Mouse (Mus musculus) fibroblast of lung, adult 2 months (primary cell): Measurements from ENCODE around the gene Mpp3.

Source experiments
- DNase-seq: peaks from one replicate; pipeline ENCODE4 v3.0.0-alpha.2; 2011; ENCODE audit warnings: low read depth

Gene Mpp3

DNA sequence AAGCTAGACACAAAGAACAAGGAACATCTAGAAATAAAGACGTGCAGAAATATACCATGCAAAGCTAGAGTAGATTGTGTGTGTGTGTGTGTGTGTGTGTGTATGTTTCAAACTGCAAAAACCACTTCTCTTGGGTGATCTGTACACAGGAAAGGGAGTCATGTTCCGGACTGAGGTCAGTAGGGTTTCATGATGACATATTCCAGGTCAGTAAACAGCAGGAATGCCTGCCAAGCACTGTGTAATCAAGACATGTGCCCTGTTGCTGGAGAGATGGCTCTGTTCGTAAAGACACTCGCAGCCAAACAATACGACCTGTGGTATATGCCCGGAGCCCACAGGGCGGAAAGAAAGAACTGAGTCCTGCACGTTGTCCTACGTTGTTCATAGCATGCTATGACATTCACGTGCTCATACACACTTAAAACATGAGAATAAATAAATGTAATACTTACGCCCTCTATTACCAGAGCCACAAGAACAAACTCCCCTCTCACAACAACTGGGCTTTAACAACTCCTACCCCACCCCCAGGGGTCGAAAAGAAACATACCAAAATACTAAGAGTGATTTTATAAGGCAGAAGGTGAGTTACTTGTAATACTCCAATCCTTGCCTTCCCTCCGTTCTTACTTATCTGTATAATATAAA lies 11.4 kb upstream of the Mpp3 start:
- DNase-seq, result no peak

DNA sequence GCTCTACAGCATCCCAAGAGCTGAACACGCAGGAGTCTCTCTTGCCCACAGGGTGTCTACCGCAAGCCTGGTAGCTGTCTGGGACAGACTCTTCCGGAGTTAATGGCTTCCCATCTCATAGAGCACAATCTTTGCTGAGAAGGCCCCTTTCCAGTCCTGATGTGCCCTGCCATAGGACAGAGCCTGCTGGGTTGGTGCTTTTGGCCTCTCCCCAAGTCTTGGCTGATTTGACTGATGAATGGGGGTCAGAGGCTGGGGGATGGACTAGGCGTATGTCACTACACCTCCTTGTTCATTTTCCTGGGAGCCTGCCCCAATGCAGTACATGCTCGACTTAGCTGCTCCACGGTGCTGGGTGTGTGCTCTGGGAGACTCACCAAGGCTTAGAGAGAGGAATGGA lies 9.5 kb upstream of the Mpp3 start:
- DNase-seq, result no peak

DNA sequence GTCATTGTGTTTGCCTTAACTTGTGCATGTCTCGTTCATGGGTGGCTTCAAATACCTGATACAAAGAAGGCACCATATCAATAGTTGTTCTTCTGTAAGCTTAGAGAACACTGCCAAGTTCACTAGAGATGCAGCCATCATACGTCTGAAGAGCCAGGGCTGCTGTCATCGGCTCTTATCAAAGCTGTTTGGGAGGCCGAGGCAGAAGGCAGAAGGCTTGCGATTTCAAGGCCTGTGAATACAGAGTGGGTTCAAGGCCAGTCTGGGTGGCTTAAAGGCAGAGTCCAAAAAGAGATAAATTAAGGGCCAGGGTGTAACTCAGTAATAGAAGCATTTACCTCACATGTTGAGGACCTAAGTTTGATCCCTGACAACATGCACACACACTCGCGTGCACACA lies 8.1 kb upstream of the Mpp3 start:
- no peak for DNase-seq

DNA sequence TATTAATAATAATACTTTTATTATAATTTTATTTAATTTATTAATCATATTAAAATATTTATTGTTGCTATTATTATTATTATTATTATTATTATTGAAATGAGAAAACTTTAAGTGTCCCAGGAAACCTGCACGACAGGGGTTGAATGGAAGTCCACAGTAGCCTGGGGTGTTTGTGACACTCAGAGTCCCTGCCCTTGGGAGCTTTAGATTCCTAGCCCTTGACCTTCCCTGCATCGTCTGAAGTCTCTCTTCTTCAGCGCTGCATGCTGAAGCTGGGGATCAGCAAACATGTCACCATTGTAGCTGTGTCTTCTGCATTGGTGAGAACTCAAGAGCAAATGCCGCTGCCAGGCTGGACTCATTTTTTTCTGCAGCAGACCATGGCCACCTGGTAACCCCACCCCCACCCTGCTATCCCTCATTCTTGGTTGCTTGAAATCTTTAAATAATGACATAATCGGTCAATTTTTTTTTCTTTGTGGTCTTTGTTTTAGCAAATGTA lies 7.2 kb upstream of the Mpp3 start:
- no peak for DNase-seq

DNA sequence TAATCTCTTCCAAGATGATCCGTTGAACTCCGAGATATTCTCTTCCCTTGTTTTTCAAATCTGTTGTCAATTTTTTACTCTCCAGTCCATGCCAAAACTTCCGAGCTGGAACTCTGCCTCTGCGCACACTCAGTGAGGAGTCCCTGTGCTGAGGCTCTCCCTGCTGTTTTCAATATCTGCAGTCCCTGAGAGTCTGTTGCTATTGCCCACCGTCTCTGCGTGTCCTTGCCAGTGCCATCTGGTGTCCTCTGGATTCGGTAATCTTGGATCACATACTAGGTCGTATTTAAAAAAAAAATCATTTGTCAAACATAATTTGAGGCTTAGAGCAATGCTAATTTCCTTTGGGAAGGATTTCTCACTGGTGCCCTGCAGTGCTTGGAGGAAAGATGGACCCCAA lies 6.6 kb upstream of the Mpp3 start:
- no peak for DNase-seq

DNA sequence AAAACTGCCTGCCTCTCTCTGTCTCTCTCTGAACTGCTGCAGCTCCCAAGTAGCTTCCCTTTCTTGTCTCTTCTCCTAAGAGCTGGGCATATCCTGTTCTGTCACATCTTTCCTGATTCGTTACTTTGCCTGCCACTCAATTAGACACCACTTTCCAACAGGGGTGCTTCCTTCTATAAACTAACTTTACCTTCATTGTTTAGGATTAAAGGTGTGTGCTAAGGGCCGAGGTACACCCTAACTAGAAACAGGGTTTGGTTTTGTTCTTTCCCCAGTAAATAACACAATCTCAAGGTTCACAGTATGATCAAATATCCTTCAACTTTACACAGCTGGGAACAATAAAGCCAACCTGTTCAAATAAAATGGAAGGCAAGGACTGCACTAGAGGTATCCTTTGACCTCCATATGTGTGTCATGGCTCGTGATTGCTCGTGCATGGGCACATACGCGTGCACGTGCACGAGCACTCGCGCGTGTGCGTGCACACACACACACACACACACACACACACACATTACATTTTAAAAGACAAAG lies 4.9 kb upstream of the Mpp3 start:
- no peak for DNase-seq

DNA sequence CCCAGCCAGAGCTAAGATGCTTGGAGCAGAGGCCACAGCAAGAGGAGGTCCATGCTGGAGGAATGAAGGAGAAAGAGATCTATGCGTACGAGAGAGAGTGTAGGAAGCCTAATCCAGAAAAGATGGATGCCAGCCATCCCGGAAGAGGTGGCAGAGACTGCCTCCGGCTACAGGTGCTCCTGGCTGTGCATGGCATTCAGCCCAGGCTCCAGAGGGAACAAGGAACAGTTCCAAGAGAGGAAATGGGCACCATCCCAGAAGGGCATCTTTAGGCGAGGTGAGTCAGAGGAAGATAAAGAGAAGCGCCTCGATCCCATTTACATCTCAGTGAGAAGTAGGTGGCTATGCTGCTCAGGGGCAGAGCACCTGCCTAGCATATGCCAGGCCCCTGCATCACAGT lies 2.9 kb upstream of the Mpp3 start:
- no peak for DNase-seq

DNA sequence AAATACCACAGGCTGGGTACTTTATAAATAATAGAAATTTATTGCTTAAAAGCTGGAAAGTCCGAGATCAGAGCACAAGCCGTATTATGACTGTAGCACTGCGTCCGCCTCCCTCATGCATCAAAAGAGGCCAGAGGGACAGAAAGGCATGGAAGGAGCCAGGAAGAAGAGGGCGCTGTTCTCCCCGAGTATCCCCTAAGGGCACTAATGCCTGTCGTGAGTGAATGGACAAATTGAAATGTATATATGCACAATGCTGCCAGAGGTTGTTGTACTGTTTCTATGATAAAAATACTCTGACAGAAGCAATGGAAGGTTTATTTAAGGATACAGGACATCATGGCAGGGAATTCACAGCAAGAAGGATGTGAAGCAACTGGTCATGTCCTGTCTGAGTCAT lies 1.7 kb upstream of the Mpp3 start:
- DNase-seq, result no peak

DNA sequence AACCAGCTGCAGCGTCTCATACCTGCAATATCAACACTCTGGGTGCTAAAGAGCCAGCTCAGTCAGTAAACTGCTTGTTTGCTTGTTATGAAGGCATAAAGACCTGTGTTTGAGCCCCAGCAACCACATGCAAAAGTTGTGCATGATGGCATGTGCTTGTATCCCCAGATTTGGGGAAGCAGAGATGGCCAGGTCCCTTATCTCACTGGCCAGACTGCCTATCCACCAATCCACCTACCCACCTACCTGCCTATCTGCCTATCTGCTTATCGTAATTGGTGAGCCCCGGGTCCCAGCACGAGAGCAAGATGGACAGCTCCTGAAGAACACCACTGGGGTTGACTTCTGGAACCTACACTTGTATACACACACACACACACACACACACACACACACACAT lies 1.0 kb upstream of the Mpp3 start:
- DNase-seq, result no peak

DNA sequence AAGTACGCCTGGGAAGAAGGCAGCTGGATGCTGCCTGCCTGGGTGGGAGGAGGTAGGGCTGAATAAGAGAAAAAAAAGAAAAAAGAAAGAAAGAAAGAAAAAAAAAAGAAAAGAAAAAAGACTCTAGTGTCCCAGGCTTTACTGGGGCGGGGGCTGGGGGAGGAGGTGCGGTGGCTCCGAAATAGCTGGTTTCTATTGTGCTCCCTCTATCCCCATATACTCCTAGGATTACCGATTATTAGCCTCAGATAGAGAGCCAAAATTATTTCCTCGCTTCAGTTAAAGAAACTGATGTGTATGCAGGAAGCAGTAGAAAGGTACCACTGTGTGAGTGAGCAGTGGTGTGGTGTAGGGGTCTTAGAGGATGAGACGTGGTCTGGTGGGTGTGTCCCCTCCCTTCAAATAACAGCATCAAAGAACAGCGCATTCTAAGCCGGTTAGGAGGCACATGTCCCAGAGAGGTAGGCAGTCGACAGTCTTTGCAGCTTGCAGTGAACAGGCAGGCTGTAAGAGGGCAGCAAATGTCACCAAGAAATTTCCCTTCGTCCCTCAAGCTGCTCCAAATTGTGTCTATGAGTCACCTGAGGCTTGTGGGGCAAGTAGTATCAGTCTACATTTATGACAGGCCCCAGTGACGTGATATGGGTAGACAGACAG lies 772 bp downstream of the Mpp3 start:
- no peak for DNase-seq

DNA sequence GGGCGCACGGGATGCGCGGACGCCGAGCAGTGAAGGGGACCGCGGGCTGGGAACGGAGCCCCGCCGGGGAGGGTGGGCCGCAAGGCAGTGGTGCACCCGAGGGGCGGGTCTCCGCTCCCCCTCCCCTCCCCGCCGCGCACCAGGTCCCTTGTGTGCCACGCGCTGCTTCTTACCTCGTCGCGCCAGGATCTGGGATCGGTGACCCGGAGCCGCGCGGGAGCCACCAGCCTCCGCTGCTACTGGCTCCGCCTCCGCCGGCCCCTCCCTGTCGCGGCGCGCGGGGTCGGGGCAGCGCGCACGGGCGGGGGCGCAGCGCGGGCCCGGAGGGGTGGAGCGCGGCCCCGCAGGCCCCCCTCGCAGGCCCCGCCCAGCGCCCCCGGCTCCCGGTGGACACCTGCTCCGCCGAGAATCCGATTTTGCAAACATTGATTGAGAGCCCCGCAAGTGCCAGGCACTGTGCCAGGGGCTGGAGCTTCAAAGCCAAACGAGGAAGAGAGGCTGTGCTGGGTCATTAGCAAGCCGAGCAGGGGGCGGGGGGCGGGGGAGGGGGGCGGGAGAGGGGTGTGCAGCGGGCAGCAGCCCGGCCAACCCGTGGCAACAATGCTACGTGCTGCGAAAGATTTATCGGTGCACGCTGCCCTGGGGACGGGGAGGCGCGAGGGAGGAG lies 1.4 kb downstream of the Mpp3 start:
- DNase-seq, result no peak

DNA sequence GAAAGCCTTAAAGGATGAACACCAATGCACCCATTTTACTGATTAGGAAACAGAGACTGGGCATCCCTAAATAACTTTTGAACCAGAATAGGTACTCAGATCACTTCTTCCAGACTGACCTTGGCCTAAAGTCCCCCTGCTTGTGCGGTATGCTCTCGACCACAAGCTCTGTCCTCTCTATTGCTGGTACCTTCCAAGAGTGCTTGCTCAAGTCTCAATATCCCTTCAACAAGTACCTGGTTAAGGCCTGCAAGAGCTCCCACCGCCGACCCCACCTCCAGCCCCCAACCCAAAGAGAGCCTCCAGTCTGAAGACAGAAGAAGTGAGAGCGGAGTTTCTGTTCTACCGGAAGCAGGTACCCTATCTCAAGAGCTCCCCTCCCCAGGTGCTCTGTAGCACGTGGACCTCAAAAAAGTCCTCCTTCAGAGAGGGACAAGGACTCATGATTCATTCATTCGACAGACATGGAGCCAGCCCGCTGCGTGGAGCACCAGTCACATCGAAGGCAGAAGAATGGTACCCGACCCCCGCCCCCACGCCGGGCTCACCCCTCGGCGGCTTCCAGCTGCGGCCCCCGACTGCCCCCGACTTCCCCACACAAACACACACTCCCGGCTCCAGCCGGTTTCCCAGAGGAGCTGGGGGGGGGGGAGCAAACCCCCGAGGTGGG lies 2.1 kb downstream of the Mpp3 start:
- no peak for DNase-seq

DNA sequence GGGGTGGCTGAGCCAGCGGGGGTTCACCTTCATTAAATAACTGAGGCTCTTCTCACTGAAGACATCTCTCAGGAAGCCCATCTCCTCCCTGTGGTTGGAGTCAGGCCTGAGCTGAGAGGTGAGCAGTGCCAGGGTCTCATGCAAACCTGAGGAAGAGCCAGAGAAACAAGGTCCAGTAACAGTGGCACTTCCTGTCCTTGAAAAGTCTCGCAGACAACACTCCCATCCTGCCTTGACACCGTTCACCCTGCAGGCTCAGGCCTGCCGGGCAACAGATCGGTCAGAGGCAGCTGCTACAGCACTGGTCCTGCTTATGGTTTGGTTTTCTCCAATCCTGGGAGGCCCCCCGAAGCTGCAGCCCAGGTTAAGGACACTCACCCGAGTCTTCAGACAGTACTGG lies 2.9 kb downstream of the Mpp3 start:
- DNase-seq, result no peak

DNA sequence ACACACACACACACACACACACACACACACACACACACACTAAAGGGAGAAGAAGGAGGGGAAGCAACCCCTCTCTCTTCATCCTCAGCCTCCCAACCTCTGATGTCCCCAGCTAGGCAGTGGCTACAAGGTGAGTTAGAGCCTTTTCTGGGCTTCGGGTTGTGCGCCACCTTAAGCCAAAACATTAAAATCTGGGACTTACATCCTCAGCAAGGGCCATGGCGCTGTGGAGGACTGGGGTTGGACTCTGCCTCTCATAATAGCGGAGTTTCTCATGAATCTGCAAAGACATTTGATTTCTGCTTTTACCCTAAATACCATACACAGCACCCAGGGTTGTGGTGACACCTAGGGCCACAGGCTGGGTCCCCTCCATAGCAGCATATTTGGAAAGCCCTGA lies 3.4 kb downstream of the Mpp3 start:
- DNase-seq, result no peak

DNA sequence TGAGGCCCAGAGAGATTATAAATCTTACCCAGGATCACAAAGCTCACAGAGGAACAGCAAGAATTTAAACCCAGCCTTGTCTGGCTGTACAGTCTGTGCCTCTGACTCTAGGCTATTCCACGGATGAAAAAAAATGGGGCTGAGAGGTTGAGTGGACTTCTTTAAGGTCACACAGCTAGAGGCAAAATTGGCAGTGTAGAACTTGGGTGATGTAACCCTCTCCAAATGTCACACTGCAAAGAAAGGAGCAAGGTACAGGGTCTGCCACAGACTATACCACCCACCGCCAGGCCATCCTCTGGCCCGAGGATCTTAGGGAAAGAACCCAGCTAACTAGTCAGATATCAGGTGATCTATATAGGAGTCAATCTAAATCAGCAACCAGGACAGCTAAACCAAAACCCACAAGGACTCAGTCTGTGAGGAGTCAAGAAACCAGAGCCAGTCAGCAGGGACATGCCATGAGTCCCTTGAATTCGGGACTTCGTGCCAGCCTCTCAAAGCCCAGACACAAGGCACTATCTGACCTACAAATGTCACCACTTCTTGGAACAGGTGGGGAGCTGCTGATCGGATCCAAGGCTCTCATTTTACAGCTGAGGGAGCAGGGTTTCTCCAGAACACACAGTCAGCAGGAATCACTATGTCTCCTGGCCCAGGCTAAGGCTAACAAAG lies 4.0 kb downstream of the Mpp3 start:
- no peak for DNase-seq

DNA sequence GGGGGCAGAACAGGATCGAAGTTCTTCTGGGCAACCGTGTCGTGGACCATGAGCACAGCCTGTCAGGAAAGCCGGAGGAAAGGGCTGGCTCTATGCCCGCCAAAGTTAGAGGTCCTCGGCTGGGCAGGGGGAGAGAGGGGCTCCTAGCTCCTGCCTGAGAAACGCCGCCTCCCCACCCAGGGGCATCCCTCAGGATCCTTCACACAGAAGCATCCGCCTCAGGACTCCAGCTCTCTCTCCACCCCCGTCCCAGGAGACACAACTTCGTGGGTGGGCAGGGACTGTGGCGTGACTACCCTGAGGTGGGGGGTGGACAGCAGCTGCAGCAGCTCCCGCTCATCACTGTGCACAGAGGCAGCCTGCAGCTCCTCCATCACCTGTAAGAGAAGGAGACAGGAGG lies 4.9 kb downstream of the Mpp3 start:
- no peak for DNase-seq

DNA sequence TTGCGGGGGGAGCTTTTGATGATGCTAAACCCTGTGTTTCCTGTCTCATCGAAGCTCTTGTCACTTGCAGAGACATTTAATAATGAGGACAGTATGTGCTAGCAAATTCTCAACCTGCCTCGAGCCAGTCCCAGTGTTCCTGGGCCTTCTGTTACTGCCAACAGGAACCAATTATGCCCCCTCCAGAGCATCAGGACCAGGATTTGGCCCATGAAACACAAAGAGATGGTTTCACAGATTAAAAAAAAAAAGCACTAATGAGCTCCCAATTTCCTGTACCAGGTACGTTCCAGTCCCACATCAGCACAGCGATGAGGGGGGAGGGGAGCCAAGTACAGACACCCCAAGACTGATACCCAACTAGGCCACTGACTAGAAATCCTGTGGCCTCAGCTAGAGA lies 7.1 kb downstream of the Mpp3 start:
- DNase-seq, result no peak

DNA sequence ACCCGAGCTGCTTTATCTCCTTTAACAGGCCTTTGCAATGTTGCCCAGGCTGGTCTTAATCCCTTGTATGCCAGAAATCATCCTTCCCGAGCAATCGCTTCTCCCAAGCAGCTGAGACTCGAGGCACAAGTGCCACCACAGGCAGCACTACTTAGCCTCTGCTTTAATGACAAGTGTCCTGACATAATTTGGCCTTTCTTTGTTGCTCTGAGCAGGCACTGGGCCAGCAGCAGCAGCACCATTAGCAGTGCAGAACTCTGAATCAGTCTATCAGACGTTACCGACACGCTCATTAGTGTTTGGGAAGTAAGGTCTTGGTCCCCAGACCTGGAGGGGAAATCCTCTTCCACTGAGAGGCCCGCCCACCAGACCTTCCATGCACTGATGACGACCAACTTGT lies 8.5 kb downstream of the Mpp3 start:
- no peak for DNase-seq

DNA sequence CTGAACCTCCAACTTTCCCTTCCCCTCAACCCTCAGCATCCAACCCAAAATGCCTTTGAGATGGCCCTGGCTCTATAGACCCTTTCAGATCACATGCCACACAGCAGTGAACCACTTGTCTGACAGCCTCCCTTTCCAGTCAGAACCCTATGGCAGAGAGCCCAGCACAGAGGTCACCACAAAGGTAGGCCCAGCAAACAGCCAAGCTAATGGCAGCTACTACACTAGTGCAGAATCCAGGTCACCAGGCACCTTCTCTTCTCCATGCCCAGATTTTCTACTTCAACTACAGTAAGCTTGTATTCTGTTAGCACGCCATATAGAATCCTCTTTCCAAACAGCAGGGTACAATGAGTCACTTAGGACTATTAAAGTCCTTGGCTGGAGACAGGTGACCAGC lies 12.1 kb downstream of the Mpp3 start:
- no peak for DNase-seq

DNA sequence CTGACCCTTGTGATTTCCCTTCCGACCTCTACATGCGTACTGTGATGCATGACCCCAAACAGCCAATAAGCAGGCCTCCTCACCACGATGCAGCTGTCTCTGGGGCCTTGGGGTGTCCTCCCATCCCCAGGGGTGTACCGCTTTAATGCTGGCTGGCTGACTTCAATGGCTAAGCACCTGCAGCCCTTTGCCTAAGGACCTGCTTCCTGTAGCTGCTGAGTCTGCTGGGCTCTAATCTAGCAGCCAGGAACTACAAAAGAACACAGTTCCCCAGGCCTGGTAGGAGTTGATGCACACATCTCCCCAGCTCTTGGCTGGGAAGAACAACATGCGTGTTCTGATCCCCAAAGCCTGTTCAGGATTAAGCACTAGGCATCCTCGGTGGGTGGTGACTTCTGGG lies 12.8 kb downstream of the Mpp3 start:
- no peak for DNase-seq

DNA sequence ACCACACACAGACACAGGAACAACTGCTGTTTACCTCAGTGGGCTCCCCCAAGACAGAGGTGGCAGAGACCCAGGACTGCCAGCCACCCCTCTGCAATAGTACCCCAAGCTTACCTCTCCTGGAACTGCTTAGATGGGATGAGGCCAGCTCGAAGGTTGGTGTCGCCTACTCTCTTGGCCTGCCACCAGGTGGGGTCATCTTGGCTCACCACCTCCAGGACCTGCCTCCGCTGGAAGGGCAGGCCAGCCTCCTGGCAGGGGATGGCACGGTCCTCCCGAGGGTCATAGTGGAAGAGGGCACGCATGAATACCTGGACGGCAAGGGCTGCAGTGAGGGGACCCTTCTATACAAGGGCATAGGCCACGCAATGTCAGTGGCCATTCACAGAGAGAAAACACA lies 15.1 kb downstream of the Mpp3 start:
- no peak for DNase-seq

DNA sequence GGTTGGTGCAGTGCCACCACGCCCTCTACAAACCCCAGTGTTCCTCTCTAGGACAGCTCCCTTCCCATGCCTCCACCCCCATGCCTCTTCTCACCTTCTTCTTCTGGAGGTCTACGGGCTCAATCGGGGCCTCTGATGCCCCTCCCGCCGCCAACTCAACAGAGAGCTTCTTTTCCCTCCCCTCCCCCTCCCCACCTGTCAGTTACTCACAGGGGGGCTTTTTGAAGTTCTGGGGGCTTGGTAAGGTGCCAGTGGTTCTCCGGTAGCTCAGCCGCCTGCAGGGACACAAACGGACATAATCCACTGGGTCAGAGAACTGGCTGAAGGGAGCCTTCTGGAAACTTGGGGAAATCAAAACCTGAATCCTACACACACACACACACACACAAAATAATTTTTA lies 16.8 kb downstream of the Mpp3 start:
- no peak for DNase-seq
